Mouse (Mus musculus): ENCODE measurements around the gene Fgfr1op2.

The Fgfr1op2 gene

GRCm38 (mm10) chr6:146641621-146642210 lies 64.7 kb downstream of the Fgfr1op2 start:
- in situ Hi-C loops (cut with MboI, MseI) = loop anchor here (5.0 kb wide), 1 partner anchor 64 kb away; the partner anchor contains the start of genes Fgfr1op2 and Ints13

DNA sequence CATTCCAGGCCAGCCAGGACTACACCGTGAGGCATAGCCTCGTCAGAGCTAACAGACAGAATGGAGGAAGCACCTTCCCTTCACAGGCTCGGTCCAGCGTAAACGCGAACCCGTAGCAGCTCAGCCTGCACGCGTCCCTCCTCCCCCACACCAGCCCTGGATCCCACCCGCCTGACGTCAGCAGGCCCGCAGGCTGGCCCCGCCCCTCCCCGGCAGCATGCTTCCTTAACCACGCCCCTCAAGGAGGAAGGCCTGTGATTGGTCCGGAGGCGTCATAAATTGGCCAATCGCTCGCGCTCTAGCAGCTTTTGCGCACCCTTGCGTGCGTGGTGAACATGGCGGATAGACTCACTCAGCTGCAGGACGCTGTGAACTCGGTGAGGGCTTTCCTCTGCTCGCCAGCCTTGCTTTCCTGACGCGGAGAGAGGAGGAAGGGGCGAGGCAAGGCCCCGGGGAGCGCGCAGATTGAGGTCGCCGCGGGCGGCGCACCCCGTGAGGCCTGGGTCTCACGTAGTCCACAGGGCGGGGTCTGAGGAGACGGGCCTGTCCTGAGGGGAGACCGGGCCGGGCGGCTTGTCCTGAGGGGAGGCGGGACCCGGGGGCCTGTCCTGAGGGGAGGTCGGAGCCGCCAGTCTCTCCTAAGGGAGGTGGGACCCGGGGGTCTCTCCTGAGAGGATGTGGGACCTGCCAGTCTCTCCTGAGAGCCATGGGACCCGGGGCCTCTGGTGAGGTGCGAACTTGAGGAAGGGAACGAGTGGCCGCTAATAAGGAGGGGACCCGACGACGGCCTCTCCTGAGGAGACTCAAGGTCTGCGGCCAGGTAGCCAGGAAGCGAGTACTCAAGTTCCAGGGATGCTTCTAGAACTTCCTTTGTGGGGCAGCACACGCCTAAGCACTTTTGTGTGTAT lies 65.5 kb downstream of the Fgfr1op2 start, which contains the start of the genes Med21 and Tm7sf3:
TSS of gene Med21 (plus strand) at position 272 of the 908 bp plus-strand sequence.
TSS of gene Tm7sf3 (minus strand) at position 549 of the 908 bp plus-strand sequence.
- in situ Hi-C loops (cut with MboI, MseI) = loop anchor here (5.0 kb wide), 1 partner anchor 65 kb away; the partner anchor contains the start of genes Fgfr1op2 and Ints13

DNA sequence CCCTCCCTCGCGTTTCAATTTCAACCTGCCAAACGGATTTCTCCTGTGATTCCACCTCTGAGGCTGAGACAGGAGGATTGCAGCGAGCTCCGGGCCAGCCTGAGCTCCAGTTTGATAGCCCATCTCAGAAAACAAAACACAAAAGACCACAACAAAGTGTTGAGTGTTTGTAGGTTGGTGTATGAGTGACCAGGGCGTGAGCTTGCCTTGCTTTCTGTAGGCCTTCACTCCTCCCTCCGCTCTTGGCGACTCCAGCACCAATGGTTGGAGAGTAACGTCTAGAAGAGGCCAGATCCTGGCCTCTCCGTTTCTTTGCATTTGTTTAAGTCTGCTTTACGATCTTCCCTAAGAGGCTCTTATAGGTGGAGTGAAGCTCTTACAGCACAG lies 66.2 kb downstream of the Fgfr1op2 start:
- in situ Hi-C loops (cut with MboI, MseI) = loop anchor here (5.0 kb wide), 1 partner anchor 66 kb away; the partner anchor contains the start of genes Fgfr1op2 and Ints13
